Mouse (Mus musculus): Measurements from ENCODE around the gene Scn9a. TPM values are rescaled to one million over a fixed set of nuclear protein-coding genes. Genes with fewer than 3 reads are reported as not detected.

The Scn9a gene
- total RNA-seq, 2 experiments from 2014 or later, result not detected

GRCm38 (mm10) chr2:66464874-66465458, 169.8 kb downstream of the Scn9a start:
- ATAC-seq (replicated peaks; ENCODE audit: poor library complexity), result no peak

- ATAC-seq (replicated peaks; ENCODE audit: poor library complexity), result no peak
These were observed 170.8 kb downstream of the Scn9a start for GRCm38 (mm10) chr2:66463916-66464315.

- no peak for ATAC-seq (replicated peaks; ENCODE audit: poor library complexity)
These were observed 172.3 kb downstream of the Scn9a start for GRCm38 (mm10) chr2:66462458-66462857.

- ATAC-seq (replicated peaks; ENCODE audit: poor library complexity), result no peak
These were observed 194.1 kb downstream of the Scn9a start, which contains the start of gene Scn1a for GRCm38 (mm10) chr2:66440711-66441110. TSS of gene Scn1a (minus strand) at chr2:66440840.

GRCm38 (mm10) chr2:66439764-66440471, 194.8 kb downstream of the Scn9a start:
- no peak for ATAC-seq (replicated peaks; ENCODE audit: poor library complexity)

GRCm38 (mm10) chr2:66436286-66436685, 198.5 kb downstream of the Scn9a start:
- no peak for ATAC-seq (replicated peaks; ENCODE audit: poor library complexity)

Other genes starting within 250 kb of the Scn9a start
- gene Scn1a, start 194.1 kb downstream of the Scn9a start, total RNA-seq (2015), result not detected in 2 replicates
- not detected in 2 replicates for gene Scn1a, start 194.1 kb downstream of the Scn9a start, total RNA-seq (2017)
- gene Scn7a, start 150.0 kb upstream of the Scn9a start, total RNA-seq (2015), result not detected in 2 replicates
- gene Scn7a, start 150.0 kb upstream of the Scn9a start, total RNA-seq (2017), result not detected in 2 replicates

All from megakaryocyte progenitor cell, adult 5-6 weeks (primary cell).